Mouse (Mus musculus) left cerebral cortex, adult 8-10 months (tissue): ENCODE data around the gene Mapt. TPM values are rescaled to one million over a fixed set of nuclear protein-coding genes. Genes with fewer than 3 reads are reported as not detected.

Experiments
- DNase-seq, 2 experiments: peaks; one replicate each; pipeline ENCODE4 v3.0.0; 2022; ENCODE audit warnings: low spot score in 2 of 2
- microRNA-seq, 2 experiments: library from miRNA; unstranded; fragments of <30 nt; microRNA quantifications; one replicate each; pipeline ENCODE4 v1.2.0; 2022
- total RNA-seq, 4 experiments: library from RNA; stranded (reverse); gene quantifications; 2 replicates each; pipeline ENCODE4 v1.2.4; 2022

Gene Mapt
- total RNA-seq, 4 experiments from 2014 or later = 361 to 377 (median 364) TPM

DNA sequence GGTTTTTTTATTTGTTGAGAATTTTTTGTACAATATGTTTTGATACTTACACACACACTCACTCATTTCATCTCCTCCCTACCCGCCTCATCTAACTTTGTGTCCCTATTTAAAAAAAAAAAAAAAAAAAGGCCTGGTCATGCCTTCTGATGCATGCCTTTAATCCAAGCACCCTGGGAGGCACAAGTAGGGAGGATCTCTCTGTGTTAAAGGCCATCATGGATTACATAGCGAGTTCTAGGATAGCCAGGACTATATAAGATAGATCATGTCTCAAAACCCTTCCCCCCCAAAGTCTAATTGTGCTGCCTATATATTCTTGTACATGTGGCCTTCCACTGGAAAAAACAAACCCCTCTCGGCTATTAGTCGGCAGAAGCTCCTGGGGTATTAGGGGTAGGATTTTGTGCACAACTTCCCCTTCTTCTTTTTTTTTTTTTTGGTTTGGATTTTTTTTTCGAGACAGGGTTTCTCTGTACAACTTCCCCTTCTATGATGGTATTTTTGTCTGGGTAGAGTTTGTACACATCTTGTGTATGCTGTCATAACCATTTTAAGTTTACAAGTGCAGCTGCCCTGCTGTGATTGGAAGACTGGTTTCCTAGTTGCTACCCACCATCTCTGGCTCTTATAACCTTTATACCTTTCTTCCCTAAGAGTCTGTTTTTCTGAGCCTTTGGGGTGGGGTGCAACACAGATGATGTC, 136.4 kb downstream of the Mapt start:
- no peak for DNase-seq

DNA sequence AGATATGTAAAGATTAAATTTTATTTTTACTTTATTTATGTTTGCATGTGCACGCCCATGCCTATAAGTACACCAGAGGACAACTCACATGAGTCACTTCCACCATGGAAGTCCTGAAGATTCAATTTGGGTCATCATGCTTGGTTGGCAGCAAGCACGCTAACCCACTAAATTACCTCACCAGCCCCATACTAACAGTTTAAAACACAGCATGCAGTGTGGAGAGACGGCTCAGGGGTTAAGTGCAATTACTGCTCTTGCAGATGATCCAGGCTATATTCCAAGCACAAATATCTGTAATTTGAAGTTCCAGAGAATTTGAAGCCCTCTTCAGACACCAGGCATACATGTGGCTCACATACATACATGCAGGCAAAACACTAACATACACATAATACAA, 145.1 kb downstream of the Mapt start:
- no peak for DNase-seq

DNA sequence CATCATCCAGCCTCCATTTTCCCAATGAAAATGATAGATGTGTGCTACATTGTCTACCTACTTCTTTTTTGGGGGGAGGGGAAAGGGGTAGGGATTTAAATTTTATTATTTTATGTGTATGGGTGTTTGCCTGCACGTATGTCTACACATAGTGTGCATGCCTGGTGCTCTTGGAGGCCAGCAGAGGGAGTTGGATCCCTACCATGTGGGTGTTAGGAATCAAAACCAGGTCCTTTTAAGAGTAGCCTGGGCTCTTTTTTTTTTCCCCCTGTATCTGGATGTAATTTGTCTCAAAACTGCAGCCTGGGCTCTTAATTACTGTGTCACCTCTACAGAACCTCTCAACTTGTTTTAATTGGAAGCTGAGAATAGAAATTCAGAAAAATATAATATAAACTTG, 148.4 kb downstream of the Mapt start:
- no peak for DNase-seq

Small RNA genes within 50 kb of the gene (microRNA-seq; reads per million reads assigned to microRNA genes)
- gene Gm47310 = 0 reads per million in 2 experiments

Other genes starting within 250 kb of the Mapt start
- gene Crhr1, start 98.5 kb upstream of the Mapt start, total RNA-seq = 10 to 100 TPM; 20.4 to 29.3 (median 23.5) TPM
- not detected for gene Sppl2c, start 45.1 kb upstream of the Mapt start, total RNA-seq
- 10 to 100 TPM; 68.9 to 80.7 (median 76.1) TPM for gene Kansl1, start 237.5 kb downstream of the Mapt start, total RNA-seq